ENCODE assay signal across 8 mouse cellular contexts in the genomic region with DNA sequence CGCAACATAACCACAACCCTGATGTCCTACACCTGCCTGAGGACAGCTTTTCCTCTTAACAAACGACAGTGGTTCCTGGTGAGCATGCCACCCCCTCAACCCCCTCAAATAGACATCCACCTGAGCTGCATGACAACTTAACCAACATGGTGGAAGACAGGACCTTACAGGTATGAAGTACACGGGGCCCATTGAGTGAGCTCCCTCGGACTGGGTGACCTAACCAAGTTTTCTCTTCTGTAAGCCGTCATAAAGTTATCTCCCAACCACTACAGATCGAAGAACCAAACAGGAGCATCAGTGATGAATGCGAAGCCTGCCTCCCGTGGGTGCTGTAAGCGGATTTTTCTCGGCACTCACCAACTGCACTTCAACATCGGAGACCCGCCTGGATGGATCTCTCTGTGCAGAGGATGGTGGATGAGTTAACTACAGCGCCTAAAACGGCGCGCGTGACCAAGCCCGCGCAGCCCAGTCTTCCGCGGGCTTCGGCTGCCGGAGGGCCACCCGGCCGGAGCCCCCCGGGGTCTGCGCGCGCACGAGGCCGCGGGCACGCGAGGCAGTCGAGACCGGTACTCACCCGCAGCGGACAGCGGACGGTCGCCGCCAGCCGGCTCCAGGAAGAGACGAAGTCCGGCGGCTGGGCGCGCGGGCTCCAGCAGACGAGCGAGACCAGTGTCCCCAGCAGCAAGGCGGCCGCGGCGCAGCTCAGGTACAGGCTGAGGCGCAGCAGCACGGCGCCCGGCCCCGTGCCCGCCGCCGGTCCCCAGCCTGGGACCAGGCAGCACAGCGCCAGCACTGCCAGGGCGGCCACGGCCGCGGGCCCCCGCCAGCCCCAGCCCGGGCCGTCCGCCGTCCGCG. TPM values are rescaled to one million over a fixed set of nuclear protein-coding genes. Genes with fewer than 3 reads are reported as not detected.
DNase-seq lines count a peak whose midpoint lies in the region; ATAC-seq and TF ChIP-seq lines count a peak whose summit lies in the region.

Gene Cfap97, plus strand, starts transcription at position 570 of the 861 bp plus-strand sequence.

- peak within 1 kb of the TSS; percentile 84 for H3K27ac ChIP-seq in embryonic facial prominence, embryonic 10.5 days (replicated peaks)
- H3K27ac ChIP-seq in heart, adult 2 months: peak within 1 kb of the TSS; percentile 61
- peak within 1 kb of the TSS; percentile 70 for H3K27ac ChIP-seq in liver, embryonic 12.5 days
- peak within 1 kb of the TSS; percentile 65 for H3K27ac ChIP-seq in stomach, postnatal 0 days (replicated peaks)

- no peak for TF ChIP-seq EP300 in heart, adult 2 months (IDR thresholded peaks at IDR 0.05; ENCODE audit: insufficient read depth, low read depth, low read length)
- TF ChIP-seq EP300 in stomach, postnatal 0 days (optimal IDR thresholded peaks at IDR 0.05): no peak

- H3K4me3 ChIP-seq in embryonic facial prominence, embryonic 10.5 days: peak within 1 kb of the TSS; percentile 82
- peak within 1 kb of the TSS; percentile 72 for H3K4me3 ChIP-seq in heart, adult 2 months
- H3K4me3 ChIP-seq in liver, embryonic 12.5 days: peak within 1 kb of the TSS; percentile 86
- peak within 1 kb of the TSS; percentile 72 for H3K4me3 ChIP-seq in stomach, postnatal 0 days (ENCODE audit: low read depth, low read length)

- H3K79me2 ChIP-seq in heart, adult 2 months (replicated peaks; ENCODE audit: control insufficient read depth, insufficient read depth, low read length): no peaks in the 10 kb centered on the region

- peaks cover 32% of the 10 kb centered on the region for H3K4me1 ChIP-seq in embryonic facial prominence, embryonic 10.5 days
- H3K4me1 ChIP-seq in heart, adult 2 months (ENCODE audit: control insufficient read depth, insufficient read depth, low read length): peaks cover 4% of the 10 kb centered on the region
- peaks cover 35% of the 10 kb centered on the region for H3K4me1 ChIP-seq in liver, embryonic 12.5 days
- no peaks in the 10 kb centered on the region for H3K4me1 ChIP-seq in stomach, postnatal 0 days (replicated peaks; ENCODE audit: control insufficient read depth, insufficient read depth)

- TF ChIP-seq POLR2A in heart, adult 2 months (IDR thresholded peaks at IDR 0.05; ENCODE audit: insufficient read depth, low read depth, low read length): no peak

- no peaks in the 10 kb centered on the region for H3K9me3 ChIP-seq in embryonic facial prominence, embryonic 10.5 days
- no peaks in the 10 kb centered on the region for H3K9me3 ChIP-seq in liver, embryonic 12.5 days (replicated peaks)
- no peaks in the 10 kb centered on the region for H3K9me3 ChIP-seq in stomach, postnatal 0 days (ENCODE audit: control insufficient read depth, low read length)

- 3% methylated on average over 75 of the region's 75 CpGs for WGBS in embryonic facial prominence, embryonic 10.5 days
- 1% methylated on average over 71 of the region's 75 CpGs for WGBS in heart, adult 2 months
- WGBS in liver, embryonic 12.5 days (ENCODE audit: insufficient replicate concordance): 1% methylated on average over 68 of the region's 75 CpGs
- WGBS in stomach, postnatal 0 days: 1% methylated on average over 49 of the region's 75 CpGs

- no peak for TF ChIP-seq CTCF in heart, adult 2 months (IDR thresholded peaks at IDR 0.05)
- TF ChIP-seq CTCF in stomach, postnatal 0 days (IDR thresholded peaks at IDR 0.05; ENCODE audit: low read depth): no peak

- H3K9ac ChIP-seq in heart, adult 2 months (ENCODE audit: low read depth, low read length): peak within 1 kb of the TSS; percentile 97
- H3K9ac ChIP-seq in liver, embryonic 12.5 days: peak within 1 kb of the TSS; percentile 86
- H3K9ac ChIP-seq in stomach, postnatal 0 days (ENCODE audit: low read length): peak within 1 kb of the TSS; percentile 82

- intact Hi-C loops in heart, adult 2 months (cut with DNase I): loop anchor here (1.0 kb wide), 2 partner anchors 12 to 152 kb away; partner anchors contain the start of gene Lrp2bp

- peak; percentile 76 for ATAC-seq in liver, embryonic 12.5 days
- peak; percentile 75 for ATAC-seq in stomach, postnatal 0 days (ENCODE audit: low FRiP score, low TSS enrichment)

- H3K4me2 ChIP-seq in liver, embryonic 12.5 days: peak within 1 kb of the TSS; percentile 100
- peak within 1 kb of the TSS; percentile 97 for H3K4me2 ChIP-seq in stomach, postnatal 0 days (replicated peaks; ENCODE audit: low read depth)

- no peaks in the 10 kb centered on the region for H3K36me3 ChIP-seq in embryonic facial prominence, embryonic 10.5 days (replicated peaks)
- peaks cover 2% of the 10 kb centered on the region for H3K36me3 ChIP-seq in heart, adult 2 months (ENCODE audit: control insufficient read depth, insufficient read depth, low read length)
- H3K36me3 ChIP-seq in liver, embryonic 12.5 days: no peaks in the 10 kb centered on the region
- H3K36me3 ChIP-seq in stomach, postnatal 0 days (ENCODE audit: control insufficient read depth, insufficient read depth, low read length): no peaks in the 10 kb centered on the region

- H3K27me3 ChIP-seq in embryonic facial prominence, embryonic 10.5 days (replicated peaks; ENCODE audit: low read depth, poor library complexity, severe bottlenecking): peaks cover 46% of the 10 kb centered on the region
- no peaks in the 10 kb centered on the region for H3K27me3 ChIP-seq in heart, adult 2 months (ENCODE audit: control insufficient read depth, insufficient read depth, low read length)
- H3K27me3 ChIP-seq in liver, embryonic 12.5 days (replicated peaks): peaks cover 12% of the 10 kb centered on the region; the same call in 1 of the 2 replicates
- H3K27me3 ChIP-seq in stomach, postnatal 0 days (ENCODE audit: control insufficient read depth, insufficient read depth, low read length): no peaks in the 10 kb centered on the region

- DNase-seq in 416B (ENCODE audit: low read depth): peak; percentile 26
- DNase-seq in adrenal gland, adult 18-20 months (ENCODE audit: low spot score in 2 of 2): peak; percentile 57
- peak; percentile 77 for DNase-seq in embryonic facial prominence, embryonic 10.5 days (ENCODE audit: low spot score)
- DNase-seq in heart, adult 2 months: peak; percentile 63 to 74
- DNase-seq in kidney, adult 18-20 months: peak; percentile 70
- peak; percentile 75 for DNase-seq in neural tube, embryonic 10.5 days (ENCODE audit: extremely low spot score, low spot score)
- DNase-seq in stomach, postnatal 0 days (ENCODE audit: low spot score): peak; percentile 53

RNA-seq across cellular contexts. Expression of gene Cfap97, which starts in this region (rescaled TPM):
- total RNA-seq in adrenal gland, adult 18-20 months (2021): 10 to 100 TPM; 12.3 to 15.4 TPM
- 20.2 and 25.1 TPM in 2 replicates for polyA plus RNA-seq in embryonic facial prominence, embryonic 10.5 days (2016; fragmentation: Nextera tagmentation; extraction: Ambion mirVana)
- 10 to 100 TPM; 12.2 to 13.6 TPM for total RNA-seq in heart, adult 2 months (2021)
- polyA plus RNA-seq in heart, adult 2 months (2012; rRNA removed): 4.7 and 10.6 TPM in 2 replicates
- polyA plus RNA-seq in liver, embryonic 12.5 days (2016; fragmentation: Nextera tagmentation; extraction: Ambion mirVana): 12.1 and 12.5 TPM in 2 replicates
- polyA plus RNA-seq in stomach, postnatal 0 days (2015; fragmentation: Nextera tagmentation; extraction: Ambion mirVana): 12.2 and 16.9 TPM in 2 replicates

Comparison
In these comparisons a context has a peak if more than half of its experiments do, and no peak if none do; other contexts are left out.
1. Peak in every context shown above with its lines: DNase-seq, ATAC-seq, H3K4me3 ChIP-seq and H3K27ac ChIP-seq.
2. DNase-seq: peak in every context shown above with its lines; median percentile 77 in embryonic facial prominence, embryonic 10.5 days; 75 in neural tube, embryonic 10.5 days; 70 in kidney, adult 18-20 months; 68 in heart, adult 2 months; 57 in adrenal gland, adult 18-20 months; 53 in stomach, postnatal 0 days; 26 in 416B.